Mouse (Mus musculus): ENCODE data around the gene Qsox2.

DNA sequence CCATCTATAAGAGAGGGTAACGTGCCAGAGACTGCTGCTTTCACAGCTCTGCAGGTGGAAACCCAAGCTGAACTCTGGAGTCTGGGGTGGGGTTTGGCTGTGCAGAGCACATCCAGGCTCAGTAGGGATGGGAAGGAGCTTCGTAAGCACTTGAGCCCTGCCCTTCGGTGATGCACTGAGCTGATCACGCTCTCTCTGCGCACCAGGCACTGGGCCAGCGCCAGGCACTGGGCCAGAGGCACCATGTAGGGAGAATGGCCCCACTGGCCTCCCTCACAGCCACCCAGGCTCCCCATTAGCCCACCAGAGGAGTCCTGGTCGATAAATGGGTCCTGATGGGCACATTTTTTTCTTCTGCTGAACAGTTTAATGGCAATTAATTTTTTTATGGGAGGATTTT lies 48.5 kb upstream of the Qsox2 start:
- TF ChIP-seq POLR2A (IDR thresholded peaks at IDR 0.05; ENCODE audit: borderline replicate concordance, insufficient read depth, low read length) (no peak), CTCF (IDR thresholded peaks at IDR 0.05; ENCODE audit: borderline replicate concordance, insufficient read depth, low read depth, low read length) (no peak)

Data from cerebellum, adult 2 months (tissue).